Mouse (Mus musculus) yolk sac, embryonic 10.5 days (tissue): ENCODE results near the gene Car10.
"Not testable (repeated sequence)": the region's sequence is repeated elsewhere in the genome, so short reads cannot be mapped to it uniquely, and the experiment has no call there.

Experiments
- DNase-seq: peaks from one replicate; pipeline ENCODE4 v3.0.0-alpha.2; 2017; ENCODE audit warnings: low spot score

Car10 gene

DNA sequence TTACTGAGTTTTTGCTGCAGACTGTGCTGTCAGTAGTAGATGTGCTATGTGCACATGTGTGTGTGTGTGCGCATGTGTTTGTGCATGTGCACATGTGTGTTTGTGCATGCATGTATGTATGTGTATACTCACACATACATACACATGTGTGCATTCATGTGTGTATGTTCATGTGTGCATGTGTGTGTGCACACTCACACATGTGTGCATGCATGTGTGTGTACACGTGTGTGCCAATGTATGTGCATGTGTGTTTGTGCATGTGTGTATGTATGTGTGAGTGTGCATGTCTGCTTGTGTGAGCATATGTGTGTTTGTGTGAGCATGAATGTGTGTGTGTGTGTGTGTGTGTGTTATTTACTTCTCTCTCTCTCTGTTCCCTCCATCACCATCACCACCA, 298.5 kb downstream of the Car10 start:
- no peak for DNase-seq

DNA sequence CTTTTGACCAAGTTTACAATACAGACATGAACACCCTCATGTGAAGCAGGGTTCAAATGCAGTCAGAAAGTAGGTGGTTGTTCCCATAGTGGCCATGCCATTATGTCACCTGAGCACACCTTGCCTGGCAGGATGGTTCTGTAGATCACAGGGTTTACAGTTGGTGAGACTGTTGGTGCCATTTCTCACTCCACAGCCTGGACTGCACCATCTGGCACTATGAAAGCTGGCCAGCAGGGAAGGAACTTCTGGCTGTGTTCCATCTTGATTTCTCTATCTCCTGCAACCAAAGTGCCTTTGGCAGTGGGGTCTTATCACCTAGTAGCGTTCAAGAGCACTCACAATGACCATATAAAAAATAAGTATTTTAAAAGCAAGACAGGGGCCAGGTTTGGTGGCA, 303.3 kb downstream of the Car10 start:
- not testable (repeated sequence) for DNase-seq

DNA sequence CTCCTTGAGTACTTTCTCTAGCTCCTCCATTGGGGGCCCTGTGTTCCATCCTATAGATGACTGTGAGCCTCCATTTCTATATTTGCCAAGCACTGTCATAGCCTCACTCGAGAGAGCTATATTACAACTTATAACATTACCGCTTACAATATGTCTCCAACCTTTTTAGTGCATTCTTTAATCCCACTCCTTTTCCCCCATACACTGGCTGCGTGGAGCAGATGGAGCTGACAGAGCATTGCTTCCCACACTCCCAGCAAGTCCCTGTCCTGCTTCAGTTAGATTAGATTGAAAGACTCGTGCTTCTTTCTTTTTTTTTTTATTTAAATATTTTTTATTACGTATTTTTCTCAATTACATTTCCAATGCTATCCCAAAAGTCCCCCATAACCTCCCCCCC, 310.2 kb downstream of the Car10 start:
- DNase-seq: no peak

DNA sequence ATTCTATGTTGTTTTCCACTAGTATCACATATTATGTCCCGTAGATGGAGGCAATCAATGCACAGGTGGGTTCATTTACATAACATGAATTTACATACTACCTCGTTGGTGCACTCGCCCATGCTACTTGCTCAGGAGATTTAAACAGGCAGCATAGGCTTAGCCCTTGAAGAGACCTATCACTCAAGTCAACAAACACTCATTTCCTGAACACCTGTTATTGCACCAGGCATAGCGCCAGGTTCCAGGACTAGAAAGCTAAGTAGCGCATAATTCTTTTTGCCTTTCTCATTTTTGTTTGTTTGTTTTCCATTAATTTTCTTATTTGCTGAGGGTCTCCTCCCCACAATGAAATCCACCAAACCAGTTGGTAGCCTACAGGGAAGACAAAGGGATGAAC, 333.7 kb downstream of the Car10 start:
- DNase-seq: no peak

DNA sequence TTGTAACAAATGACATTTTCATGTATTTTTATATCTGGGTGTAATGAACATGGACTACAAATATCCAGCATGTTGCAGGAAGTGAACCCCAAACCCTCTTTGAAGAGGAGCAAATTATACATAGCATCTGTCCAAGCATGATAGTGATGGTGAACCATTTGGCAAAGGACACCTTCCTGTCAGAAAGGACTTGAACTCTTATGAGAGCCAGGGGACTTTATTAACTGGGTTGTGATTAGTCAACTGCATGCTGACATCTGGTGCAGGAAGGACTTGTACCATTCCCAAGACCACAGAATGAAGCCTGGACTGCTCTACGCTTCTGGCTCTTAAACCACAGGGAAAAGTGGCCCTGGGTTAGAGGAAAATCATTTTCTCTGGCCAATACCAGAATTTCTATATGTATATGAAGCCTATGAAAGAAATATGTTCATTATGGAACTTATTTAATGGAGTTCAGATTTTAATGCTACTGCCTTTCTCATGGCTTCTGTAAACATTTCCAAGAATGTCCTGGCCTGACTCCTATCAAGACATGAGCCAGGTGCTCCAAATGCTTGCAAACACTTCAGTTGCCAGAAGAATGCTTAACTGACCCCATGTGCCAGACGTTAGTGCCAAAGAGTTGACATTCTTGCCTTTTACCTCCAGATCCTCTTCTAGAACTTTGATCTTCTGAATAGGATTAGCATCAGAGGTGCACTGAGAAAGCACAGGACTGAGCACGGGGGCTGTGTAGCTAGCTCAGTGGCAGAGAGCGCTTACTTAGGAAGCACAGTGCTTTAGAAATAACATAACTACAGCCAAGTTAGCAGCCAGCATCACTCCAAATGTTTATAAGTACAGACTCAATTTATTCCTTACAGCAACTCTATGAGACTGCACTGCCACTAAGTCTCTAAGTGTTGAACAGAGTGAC, 337.4 kb downstream of the Car10 start:
- DNase-seq: no peak

DNA sequence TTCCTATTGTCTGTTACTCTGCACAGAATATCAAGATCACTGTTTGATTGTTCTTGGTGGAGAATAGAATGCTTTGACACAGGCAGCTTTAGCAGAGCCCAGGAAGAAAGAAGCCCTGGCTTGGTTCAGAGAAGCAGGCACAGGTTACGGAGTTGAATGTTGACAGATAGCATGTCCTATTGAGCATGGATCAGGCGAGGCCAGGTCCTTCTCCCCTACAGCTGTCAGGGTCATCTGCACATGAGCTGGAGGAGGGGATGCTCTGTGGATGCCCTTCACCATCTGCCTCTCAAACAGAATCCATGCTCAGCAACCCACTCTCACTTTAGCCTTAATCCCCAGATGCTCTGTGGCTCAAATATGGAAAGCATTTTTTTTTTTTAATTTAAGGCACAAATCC, 339.1 kb downstream of the Car10 start:
- no peak for DNase-seq

DNA sequence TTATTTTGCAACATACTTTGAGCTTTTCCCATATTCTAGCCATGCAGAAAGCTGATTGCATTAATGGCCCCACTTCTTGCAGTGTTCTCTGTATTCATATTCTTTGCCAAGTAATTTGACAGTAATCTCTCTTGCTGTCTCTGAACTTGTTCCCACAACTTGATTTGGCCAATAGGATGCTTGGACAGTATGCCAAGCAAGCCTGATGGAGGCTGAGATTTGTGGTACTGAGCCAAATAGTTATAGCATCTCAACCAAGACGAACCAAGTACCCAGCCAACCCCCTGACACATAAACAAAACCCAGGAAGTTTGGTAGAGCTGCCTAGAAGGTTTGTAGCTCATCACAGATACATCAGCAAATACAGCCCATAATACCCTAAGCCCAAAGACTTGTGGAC, 342.6 kb downstream of the Car10 start:
- DNase-seq: no peak

DNA sequence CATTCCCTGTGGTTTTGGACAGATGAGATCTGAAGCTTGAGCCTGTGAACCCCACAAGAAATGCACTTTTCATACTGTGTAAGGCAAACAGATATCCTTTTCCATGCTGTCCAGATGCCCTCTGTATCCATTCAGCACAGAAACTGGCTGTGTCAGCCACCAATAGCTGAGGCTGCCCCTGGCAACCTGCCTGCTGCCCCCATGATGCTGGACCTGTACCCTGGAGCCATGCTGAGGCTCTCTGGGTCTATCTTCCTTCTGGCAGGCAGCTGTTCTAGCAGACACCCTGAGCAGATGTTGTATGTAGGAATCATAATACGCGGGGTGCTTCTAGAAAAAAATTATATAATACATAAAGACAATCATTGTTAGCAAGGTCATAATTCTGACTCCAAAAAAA, 345.9 kb downstream of the Car10 start:
- DNase-seq: no peak

DNA sequence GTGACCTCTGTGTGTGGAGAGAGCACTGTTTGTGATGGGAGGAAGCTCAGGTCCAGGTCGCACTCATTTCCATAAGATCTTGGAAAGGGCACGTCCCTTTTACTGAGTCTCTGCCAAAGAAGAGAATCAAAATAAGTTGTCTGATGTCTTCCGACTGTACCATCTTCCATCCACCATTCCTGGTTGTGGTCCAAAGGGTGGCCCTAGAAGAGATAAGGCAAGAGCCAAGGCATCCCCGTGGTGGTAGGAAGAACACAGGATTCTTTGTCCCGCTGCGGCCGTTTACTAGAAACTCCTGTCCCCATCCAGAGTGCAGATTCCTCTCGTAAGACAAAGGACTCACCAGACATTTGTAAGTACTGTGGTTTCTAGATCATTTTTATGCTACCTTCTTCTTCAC, 346.9 kb downstream of the Car10 start:
- no peak for DNase-seq

DNA sequence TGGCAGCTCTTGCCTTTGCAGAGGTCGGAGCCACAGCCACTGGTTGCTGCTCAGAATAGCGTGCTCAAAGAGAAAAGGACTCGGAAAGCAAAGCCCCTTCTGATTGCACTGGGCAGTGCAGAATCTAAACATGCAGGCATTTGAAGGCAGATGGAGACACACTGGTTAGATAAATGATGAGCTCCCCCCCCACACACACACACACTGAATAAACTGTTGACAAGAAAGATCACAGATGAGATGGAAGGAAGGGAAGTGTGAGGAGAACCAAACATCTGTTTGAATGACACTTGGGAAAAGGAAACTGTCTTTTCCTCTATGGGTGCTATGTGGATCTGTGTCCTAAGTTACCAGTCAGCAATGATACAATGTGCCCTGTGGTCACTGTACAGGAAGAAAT, 349.7 kb downstream of the Car10 start:
- no peak for DNase-seq

DNA sequence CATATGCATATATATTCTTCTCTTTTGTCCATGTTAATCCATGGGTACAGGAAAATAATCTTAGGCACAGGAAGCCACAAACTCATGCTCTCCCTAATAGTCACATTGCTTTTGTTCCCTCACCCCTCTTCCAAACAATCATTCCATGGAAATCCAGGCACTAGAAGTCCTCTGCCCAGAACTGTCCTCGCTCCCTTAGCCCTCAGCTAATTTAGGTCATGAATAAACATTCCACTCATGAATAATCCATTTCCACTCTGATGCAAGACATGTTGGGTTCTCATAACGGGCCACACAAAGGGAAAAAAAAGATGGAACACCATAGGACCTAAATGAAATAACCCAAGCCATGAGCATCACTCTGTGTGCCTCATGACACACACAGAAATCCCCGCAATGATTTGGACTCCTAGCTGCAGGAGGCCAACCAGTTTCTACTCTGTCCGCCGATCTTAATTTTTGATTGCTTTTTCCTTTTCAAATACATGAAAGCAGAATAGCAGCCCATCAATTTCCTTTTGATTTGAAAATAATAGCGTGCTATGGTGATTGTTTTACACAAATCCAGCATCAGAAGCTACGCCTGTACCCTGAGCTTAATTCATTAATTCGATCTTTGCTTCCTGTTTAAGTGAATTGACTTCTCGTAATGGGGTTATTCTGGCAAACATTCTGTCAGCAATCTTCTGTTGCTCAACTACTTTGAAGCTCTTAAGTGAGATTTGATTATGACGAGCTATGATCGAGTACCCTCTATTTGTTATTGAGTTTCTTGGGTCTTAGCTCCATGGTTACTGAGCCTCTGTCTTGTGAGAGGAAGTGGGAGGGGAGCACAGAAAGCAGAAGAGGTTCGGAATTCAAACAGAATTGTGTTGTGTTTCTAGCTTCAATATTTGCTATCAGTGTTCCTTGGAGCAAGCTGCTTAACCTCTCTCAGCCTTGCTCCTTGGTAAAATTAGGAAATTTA, 350.7 kb downstream of the Car10 start:
- no peak for DNase-seq

DNA sequence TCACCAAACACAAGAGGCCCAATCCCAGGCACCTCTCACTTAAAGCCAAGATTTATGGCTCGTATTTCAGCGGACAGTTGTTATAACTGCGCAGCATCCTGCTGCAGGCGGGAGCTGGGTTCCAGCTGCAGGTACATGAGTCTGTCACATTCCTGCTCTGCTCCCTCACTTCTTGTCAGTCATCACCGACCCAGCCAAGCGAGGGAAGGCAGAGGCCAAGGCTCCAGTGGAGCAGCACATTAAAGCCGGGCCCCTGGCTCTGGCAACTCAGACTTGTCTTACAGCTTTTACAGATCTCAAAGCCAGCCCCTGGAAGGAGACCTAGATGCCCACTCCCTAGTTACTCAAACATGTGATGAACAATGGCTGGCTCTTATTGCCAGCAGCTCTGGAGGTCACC, 352.7 kb downstream of the Car10 start:
- DNase-seq: no peak

DNA sequence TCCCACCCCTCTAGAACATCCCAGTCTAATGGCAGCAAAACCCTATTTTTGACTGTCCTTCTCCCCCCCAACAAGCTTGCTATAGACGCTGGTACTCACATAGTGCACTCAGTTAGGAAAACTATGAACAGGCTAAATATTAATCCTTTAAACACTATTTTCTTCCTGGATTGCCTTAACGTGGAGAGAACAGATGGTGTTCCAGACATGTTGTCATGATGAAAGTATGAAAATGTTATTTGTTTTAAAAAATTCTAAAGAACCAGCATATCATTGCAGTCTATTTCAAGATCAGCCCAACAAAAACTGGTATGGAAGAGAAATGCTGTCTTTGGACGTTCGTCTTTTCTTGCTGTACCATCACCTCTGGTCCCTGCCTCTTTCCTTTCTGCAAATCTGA, 368.4 kb downstream of the Car10 start:
- DNase-seq: no peak

DNA sequence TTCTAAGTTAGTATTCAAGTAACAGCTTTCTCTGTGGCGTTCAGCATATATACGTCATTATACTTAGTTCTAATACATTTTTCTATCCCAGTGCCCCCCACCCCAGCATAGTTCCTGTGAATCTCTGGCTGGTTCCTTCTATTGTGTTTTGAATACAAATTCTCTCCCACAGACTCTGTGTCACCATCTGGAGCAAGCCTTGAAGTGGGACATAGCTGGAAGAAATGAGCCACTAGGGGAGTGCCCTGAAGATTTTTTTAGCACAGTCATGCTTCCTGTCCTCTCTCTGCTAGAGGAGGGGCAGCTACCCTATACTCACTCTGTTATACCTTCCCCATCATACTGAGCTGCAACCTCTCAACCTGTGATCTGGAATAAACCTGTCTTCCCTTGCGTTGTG, 369.9 kb downstream of the Car10 start:
- DNase-seq: no peak

DNA sequence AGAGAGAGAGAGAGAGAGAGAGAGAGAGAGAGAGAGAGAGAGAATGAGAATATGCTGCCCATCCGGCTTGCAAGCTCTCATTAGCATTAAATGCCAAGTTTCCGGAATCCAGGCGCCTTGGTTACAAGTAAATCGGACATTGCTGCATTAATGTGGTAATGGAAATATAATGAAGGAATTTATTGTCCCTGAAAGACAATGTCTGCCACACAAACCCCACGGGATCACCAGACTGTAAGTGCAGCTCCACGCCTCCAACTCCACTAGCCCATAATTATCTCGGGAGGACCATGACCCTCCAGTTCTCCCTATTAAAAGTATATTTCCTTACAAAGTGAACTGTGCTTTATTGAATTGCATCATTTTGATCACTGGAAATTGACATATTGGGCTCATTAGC, 372.9 kb downstream of the Car10 start:
- no peak for DNase-seq

DNA sequence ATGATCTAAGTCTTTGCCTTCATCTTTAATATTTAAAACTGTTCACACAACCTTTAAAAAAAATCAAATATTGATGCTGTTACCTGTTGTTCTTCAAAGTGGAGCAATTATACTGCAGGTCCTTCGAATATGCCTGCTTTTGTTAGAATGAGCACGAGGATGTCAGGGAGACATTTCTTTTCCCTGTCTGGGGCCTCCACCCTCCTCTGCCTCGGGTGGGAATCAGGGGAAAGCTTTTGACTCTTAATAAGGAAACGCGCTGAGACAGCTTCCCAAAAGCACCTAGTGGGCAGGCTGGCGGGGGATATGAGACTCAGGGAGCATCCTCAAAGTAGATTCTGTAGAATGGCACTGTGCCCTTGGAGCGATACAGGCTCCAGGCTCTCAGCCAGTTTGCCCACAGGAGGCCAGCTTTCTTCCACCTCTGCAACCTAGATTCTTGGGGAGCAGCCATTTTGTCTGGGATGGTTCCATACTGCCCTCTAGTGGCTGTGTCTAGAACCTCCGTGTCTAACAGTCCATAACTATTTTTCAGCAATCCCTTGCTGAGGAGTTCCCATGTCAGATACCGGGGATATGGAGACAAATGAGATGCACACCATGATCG, 373.8 kb downstream of the Car10 start:
- peak; percentile 14 for DNase-seq

DNA sequence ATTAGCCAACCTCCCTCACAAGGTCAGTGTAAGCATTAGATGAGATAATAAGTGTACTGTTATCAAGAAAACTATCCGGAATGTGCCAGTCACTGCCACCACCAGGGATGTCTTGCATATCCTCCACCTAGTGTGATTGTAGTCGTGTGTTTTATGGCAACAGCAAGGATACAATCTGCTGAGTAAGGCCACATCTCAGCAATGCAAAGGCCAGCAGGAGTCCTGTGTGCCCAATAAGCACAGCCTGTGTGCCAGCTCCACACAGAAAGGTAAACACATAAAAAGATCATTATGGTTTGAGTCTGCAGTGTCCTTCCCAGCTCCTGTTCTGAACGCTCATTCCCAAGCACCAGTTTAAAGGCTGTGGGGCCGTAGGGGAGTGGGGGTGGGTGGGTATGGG, 386.8 kb downstream of the Car10 start:
- DNase-seq: no peak

DNA sequence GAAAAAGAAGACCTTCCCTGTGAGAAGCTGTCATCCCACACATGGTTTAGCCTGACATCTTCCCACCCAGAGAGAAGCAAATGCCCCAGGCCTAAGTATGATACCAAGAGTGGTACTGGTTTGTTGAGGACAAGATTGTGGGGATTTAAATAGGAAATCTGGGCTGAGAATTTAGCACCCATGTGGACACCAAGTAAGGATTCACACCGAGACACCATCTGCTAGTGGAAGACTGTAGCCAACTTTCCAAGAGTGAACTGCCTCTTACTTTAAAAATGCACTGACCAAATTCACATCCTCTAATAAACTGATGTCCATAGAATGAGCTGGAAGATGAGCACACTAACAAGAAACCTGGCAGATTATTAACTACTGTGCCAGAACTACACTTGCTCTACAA, 389.2 kb downstream of the Car10 start:
- DNase-seq: no peak

DNA sequence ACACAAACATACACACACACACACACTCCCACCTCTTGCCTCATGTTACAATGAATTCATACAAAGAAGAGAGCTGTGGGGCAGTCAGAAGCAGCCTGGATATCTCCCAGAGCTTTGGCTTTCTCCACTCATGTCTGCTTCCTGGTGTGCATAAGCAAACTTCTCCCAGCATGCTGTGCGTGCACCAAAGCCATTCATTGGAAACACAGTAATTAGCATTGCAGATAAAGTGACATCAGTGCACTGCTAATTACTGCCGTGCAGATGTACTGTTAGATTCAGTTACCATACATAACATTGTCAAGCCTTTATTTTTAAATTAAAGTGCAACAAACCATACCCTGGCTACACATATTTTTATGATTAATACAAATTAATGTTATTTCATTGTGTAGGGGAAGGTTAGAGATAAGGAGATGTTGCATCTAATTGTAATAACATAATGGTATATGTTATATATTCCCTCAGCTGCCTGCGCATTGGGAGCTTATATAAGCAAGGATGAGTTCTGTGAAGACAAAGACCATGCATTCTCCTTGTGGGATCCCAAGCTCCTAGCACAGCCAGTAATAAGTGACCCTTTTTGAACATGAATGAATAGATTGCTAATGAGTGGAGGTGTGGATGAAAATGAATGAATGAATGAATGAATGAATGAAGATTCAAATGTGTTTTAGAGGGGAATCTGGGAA, 390.2 kb downstream of the Car10 start:
- DNase-seq: no peak

DNA sequence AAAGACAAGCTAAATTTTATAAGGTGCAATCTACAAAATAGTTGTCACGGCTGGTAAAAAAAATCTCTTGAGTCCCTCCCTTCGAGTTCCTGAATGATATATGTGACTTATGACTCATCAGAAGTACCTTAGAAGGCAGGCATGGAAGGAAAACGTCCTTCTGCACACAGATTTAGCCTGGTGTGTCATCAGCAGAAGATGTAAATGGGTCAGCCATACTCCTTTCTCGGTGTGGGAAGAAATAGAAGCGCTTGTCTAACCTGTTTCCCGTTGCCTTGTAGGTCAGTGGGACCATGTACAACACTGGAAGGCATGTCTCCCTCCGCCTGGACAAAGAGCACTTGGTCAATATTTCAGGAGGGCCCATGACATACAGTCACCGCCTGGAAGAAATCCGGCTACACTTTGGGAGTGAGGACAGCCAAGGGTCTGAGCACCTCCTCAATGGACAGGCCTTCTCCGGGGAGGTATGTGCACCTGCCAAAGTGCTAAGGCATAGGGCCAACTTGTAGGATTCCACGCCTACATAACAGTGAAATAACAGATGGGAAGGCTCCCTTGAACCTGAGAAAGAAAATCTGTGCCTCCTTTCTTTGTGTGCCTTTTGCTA, 392.5 kb downstream of the Car10 start:
- DNase-seq: no peak

DNA sequence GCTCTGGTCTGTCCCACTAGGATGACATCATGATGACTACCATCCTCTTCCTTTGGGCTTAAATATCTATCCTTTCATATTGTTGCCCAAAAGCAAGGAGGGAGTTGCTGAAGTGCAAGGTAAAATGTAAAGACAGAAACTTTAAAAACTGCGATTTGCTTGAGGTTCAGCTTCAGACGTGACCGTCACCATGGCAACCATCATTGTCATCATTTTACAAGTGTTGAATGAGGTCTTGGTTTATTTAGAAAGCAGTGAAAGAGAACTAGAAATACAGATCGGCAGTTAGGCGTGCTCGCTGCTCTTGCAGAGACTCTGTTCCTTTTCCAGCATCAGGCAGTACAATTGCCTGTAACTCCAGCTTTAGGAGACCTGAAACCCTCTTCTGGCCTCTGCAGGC, 400.1 kb downstream of the Car10 start:
- no peak for DNase-seq

DNA sequence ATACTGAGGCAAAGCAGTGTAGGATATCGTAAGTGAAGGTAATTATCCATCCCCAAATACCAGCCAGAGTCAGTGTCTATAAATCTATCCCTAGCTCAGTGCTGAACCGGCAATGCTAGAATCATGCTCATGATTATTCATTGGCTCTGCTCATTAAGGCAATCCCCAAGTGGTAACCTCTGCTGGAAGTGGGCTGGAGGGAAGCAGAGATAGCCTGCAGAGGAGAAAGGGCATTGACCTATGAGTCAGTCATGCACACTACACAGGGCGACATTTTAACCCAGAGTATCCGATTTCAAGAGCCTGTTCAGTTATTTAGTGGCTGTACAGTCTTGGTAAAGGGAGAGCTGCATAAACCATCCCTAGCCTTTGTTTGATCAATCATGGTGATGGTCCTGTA, 402.6 kb downstream of the Car10 start:
- DNase-seq: no peak
